Mouse (Mus musculus): ENCODE measurements around the gene Plcl2. TPM values are rescaled to one million over a fixed set of nuclear protein-coding genes. Genes with fewer than 3 reads are reported as not detected.

Gene Plcl2
- polyA plus RNA-seq, 1 experiment: 4.3 TPM

DNA sequence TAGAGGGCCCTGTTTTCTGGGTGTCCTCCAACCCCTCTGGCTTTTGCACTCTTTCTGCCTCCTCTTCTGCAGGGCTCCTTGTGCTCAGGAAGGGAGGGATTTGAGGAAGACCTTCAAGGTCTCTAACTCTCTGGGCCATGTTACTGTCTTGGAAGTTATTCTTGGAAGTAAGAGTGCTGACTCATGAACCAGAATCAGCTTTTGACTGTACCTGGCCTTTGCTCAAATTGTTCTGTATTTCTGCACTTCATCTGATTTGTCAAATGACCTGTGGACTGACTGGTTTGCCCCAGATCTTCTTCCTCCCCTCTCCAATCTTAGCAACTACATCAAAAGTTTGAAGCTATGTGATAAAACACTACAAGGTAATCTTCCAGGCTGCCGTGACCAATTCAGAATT, 91.5 kb downstream of the Plcl2 start:
- H3ac ChIP-seq (ENCODE audit: control insufficient read depth, insufficient read length, low read depth): no peak overlapping the region
- no peaks in the 10 kb centered on the region for H3K36me3 ChIP-seq (ENCODE audit: control insufficient read depth, insufficient read depth)
- no peaks in the 10 kb centered on the region for H3K27me3 ChIP-seq (ENCODE audit: control insufficient read depth, insufficient read depth, insufficient read length)
- no peak overlapping the region for H3K4me3 ChIP-seq (ENCODE audit: insufficient read depth, poor library complexity, severe bottlenecking)
- no peaks in the 10 kb centered on the region for H3K79me3 ChIP-seq (ENCODE audit: low read depth)
- no peaks in the 10 kb centered on the region for H3K79me2 ChIP-seq (ENCODE audit: control insufficient read depth, insufficient read depth)
- TF ChIP-seq FOSL1 (IDR thresholded peaks at IDR 0.05; ENCODE audit: insufficient read depth, low read length, poor library complexity, severe bottlenecking): no peak
- TF ChIP-seq CEBPB (IDR thresholded peaks at IDR 0.05; ENCODE audit: low read depth): no peak
- TF ChIP-seq MAX (IDR thresholded peaks at IDR 0.05): no peak
- TF ChIP-seq CTCF (IDR thresholded peaks at IDR 0.05; ENCODE audit: control insufficient read depth, insufficient read depth, insufficient read length): no peak
- no peak for TF ChIP-seq MYOG (IDR thresholded peaks at IDR 0.05; ENCODE audit: control insufficient read depth, extremely low read depth, insufficient read length)
- no peak for TF ChIP-seq MYOD1 (IDR thresholded peaks at IDR 0.05; ENCODE audit: control insufficient read depth, insufficient read length, low read depth)

DNA sequence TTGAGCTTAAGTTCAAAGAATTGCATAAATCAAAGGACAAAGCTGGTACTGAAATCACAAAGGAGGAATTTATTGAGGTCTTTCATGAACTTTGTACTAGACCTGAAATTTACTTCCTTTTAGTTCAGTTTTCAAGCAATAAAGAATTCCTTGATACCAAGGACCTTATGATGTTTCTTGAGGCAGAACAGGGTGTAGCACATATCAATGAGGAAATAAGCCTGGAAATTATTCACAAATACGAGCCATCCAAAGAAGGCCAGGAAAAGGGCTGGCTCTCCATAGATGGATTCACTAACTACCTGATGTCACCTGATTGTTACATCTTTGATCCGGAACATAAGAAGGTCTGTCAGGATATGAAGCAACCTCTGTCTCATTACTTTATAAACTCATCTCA, 97.7 kb downstream of the Plcl2 start:
- Histone ChIP-seq H3K79me3 (ENCODE audit: low read depth) (no peaks in the 10 kb centered on the region), H3K36me3 (ENCODE audit: control insufficient read depth, insufficient read depth) (no peaks in the 10 kb centered on the region), H3K4me3 (ENCODE audit: insufficient read depth, poor library complexity, severe bottlenecking) (no peak overlapping the region), H3K79me2 (ENCODE audit: control insufficient read depth, insufficient read depth) (no peaks in the 10 kb centered on the region), H3ac (ENCODE audit: control insufficient read depth, insufficient read length, low read depth) (no peak overlapping the region), H3K27me3 (ENCODE audit: control insufficient read depth, insufficient read depth, insufficient read length) (no peaks in the 10 kb centered on the region)
- TF ChIP-seq CTCF (IDR thresholded peaks at IDR 0.05; ENCODE audit: control insufficient read depth, insufficient read depth, insufficient read length) (no peak), MAX (IDR thresholded peaks at IDR 0.05) (no peak), FOSL1 (IDR thresholded peaks at IDR 0.05; ENCODE audit: insufficient read depth, low read length, poor library complexity, severe bottlenecking) (no peak), MYOG (IDR thresholded peaks at IDR 0.05; ENCODE audit: control insufficient read depth, extremely low read depth, insufficient read length) (no peak), CEBPB (IDR thresholded peaks at IDR 0.05; ENCODE audit: low read depth) (no peak), MYOD1 (IDR thresholded peaks at IDR 0.05; ENCODE audit: control insufficient read depth, insufficient read length, low read depth) (no peak), USF1 (IDR thresholded peaks at IDR 0.05; ENCODE audit: low read depth) (no peak)

DNA sequence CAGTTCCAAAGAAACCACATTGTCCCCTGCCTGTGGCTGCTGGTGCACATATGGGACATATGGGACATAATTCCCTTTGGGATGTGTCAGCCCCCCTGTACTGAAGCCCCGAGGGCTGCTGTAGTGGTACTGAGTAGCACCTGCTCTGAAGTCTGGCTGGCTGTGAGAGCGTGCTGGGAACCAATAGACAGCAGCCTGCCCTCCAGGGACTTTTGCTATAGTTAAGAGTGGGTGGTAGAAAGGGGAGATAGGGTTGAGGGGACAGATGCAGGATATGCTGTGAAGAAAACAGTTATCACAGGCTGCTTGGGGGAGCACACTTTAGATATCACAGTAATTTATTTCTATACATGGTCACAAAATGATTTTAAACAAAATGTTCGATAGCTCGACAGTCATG, 100.7 kb downstream of the Plcl2 start:
- TF ChIP-seq MYOG (IDR thresholded peaks at IDR 0.05; ENCODE audit: control insufficient read depth, extremely low read depth, insufficient read length) (no peak), USF1 (IDR thresholded peaks at IDR 0.05; ENCODE audit: low read depth) (no peak), MYOD1 (IDR thresholded peaks at IDR 0.05; ENCODE audit: control insufficient read depth, insufficient read length, low read depth) (no peak), CEBPB (IDR thresholded peaks at IDR 0.05; ENCODE audit: low read depth) (no peak), CTCF (IDR thresholded peaks at IDR 0.05; ENCODE audit: control insufficient read depth, insufficient read depth, insufficient read length) (no peak), FOSL1 (IDR thresholded peaks at IDR 0.05; ENCODE audit: insufficient read depth, low read length, poor library complexity, severe bottlenecking) (no peak), MAX (IDR thresholded peaks at IDR 0.05) (no peak)
- Histone ChIP-seq H3K79me3 (ENCODE audit: low read depth) (no peaks in the 10 kb centered on the region), H3K27me3 (ENCODE audit: control insufficient read depth, insufficient read depth, insufficient read length) (no peaks in the 10 kb centered on the region), H3K79me2 (ENCODE audit: control insufficient read depth, insufficient read depth) (no peaks in the 10 kb centered on the region), H3K36me3 (ENCODE audit: control insufficient read depth, insufficient read depth) (no peaks in the 10 kb centered on the region), H3K4me3 (ENCODE audit: insufficient read depth, poor library complexity, severe bottlenecking) (no peak overlapping the region), H3ac (ENCODE audit: control insufficient read depth, insufficient read length, low read depth) (no peak overlapping the region)

DNA sequence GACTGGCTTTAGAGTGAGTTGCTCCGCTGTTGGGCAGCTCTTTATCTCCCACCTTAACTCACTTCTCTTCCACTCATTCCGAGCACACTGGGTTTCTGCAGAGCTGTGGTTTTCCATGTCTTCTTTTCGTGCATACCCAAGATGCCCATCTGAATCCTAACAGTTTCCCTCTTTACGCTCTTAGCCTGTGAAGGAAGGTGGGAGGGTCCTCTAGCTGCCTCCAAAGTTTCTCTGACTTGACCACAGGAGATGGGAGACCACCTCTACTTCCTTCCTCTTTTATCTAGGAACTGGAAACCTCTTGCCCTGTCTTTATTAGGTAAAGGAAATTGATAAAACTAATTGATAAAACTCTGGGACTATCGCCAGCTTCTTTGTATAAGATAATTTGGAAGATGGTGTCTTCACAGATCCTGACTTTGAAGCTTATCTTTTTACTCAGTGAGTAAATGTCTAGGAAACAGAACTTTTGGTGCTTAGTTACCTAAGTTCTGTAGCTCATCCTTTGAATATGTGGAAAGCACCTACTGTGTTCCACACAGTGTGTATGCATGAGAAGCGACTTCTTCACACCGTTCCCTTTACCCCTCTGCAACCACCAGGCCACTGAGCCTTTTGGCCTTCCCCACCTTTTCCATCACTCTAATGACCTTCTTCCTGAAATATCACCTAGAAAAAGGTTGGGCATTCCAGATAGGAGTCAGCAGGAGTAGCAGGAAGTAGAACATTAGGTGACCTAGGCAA, 111.8 kb downstream of the Plcl2 start:
- Histone ChIP-seq H3K4me3 (ENCODE audit: insufficient read depth, poor library complexity, severe bottlenecking) (no peak overlapping the region), H3K79me2 (ENCODE audit: control insufficient read depth, insufficient read depth) (no peaks in the 10 kb centered on the region), H3K27me3 (ENCODE audit: control insufficient read depth, insufficient read depth, insufficient read length) (no peaks in the 10 kb centered on the region), H3K79me3 (ENCODE audit: low read depth) (no peaks in the 10 kb centered on the region), H3K36me3 (ENCODE audit: control insufficient read depth, insufficient read depth) (no peaks in the 10 kb centered on the region), H3ac (ENCODE audit: control insufficient read depth, insufficient read length, low read depth) (no peak overlapping the region)
- TF ChIP-seq USF1 (IDR thresholded peaks at IDR 0.05; ENCODE audit: low read depth) (no peak), MYOD1 (IDR thresholded peaks at IDR 0.05; ENCODE audit: control insufficient read depth, insufficient read length, low read depth) (no peak), MAX (IDR thresholded peaks at IDR 0.05) (no peak), CTCF (IDR thresholded peaks at IDR 0.05; ENCODE audit: control insufficient read depth, insufficient read depth, insufficient read length) (no peak), FOSL1 (IDR thresholded peaks at IDR 0.05; ENCODE audit: insufficient read depth, low read length, poor library complexity, severe bottlenecking) (no peak), CEBPB (IDR thresholded peaks at IDR 0.05; ENCODE audit: low read depth) (no peak), MYOG (IDR thresholded peaks at IDR 0.05; ENCODE audit: control insufficient read depth, extremely low read depth, insufficient read length) (no peak)

DNA sequence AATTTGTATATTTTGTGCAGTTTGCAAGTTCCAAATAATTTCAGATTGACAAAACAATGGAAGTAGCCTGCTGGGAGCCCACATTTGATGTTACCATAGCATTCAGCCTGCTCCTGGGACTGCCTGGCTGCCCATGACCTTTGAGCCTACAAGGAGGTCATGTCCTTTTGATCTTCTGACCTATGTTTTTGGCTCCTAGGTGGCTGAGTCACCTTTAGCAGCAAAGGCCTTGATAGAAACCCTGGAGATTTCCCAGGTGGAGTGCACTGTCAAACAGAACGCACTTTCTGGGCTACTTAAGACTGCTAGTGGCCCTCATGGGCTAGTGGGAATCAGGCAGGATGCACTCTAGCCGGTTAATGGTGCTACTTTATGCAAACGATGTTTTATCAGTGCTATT, 112.8 kb downstream of the Plcl2 start:
- no peaks in the 10 kb centered on the region for H3K79me2 ChIP-seq (ENCODE audit: control insufficient read depth, insufficient read depth)
- TF ChIP-seq USF1 (IDR thresholded peaks at IDR 0.05; ENCODE audit: low read depth) (no peak), CEBPB (IDR thresholded peaks at IDR 0.05; ENCODE audit: low read depth) (no peak), MYOD1 (IDR thresholded peaks at IDR 0.05; ENCODE audit: control insufficient read depth, insufficient read length, low read depth) (no peak), MYOG (IDR thresholded peaks at IDR 0.05; ENCODE audit: control insufficient read depth, extremely low read depth, insufficient read length) (no peak), MAX (IDR thresholded peaks at IDR 0.05) (no peak), CTCF (IDR thresholded peaks at IDR 0.05; ENCODE audit: control insufficient read depth, insufficient read depth, insufficient read length) (no peak), FOSL1 (IDR thresholded peaks at IDR 0.05; ENCODE audit: insufficient read depth, low read length, poor library complexity, severe bottlenecking) (no peak)
- H3K79me3 ChIP-seq (ENCODE audit: low read depth): no peaks in the 10 kb centered on the region

More for the DNA sequence above, 112.8 kb downstream of the Plcl2 start:
- H3K36me3 ChIP-seq (ENCODE audit: control insufficient read depth, insufficient read depth): no peaks in the 10 kb centered on the region
- H3K27me3 ChIP-seq (ENCODE audit: control insufficient read depth, insufficient read depth, insufficient read length): no peaks in the 10 kb centered on the region
- no peak overlapping the region for H3ac ChIP-seq (ENCODE audit: control insufficient read depth, insufficient read length, low read depth)
- no peak overlapping the region for H3K4me3 ChIP-seq (ENCODE audit: insufficient read depth, poor library complexity, severe bottlenecking)

All from C2C12 (cell line).